Mouse (Mus musculus): ENCODE results near the gene Cypt4. TPM values are rescaled to one million over a fixed set of nuclear protein-coding genes. Genes with fewer than 3 reads are reported as not detected.

The Cypt4 gene
- polyA plus RNA-seq (2012; rRNA removed): not detected in 2 replicates

DNA sequence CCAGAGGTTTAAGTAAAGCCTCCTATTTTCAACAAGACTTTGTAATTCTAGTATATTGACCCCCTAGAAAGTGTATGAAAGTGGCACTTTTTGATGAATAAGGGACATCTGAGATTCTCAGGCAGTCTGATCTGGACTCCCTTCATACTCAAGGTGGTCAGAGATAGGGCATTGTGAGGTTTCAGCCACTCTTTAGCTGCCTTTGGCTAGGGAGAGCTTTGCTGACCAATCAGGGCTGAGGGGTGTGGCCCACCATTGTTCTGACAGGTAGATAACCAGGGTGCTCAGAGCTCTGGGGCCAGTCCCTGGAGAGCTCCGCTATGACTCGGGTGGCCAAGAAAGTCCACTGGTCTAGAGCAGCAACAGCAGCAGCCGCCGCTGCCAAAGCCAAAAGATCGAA, at the start of gene Cypt4:
TSS of gene Cypt4 (plus strand) at position 301 of the 400 bp plus-strand sequence.

Other genes with a start within 250 kb of the Cypt4 start
- gene Dpy19l1, start 122.1 kb upstream of the Cypt4 start, polyA plus RNA-seq (2012; rRNA removed): 27.6 and 37.2 TPM in 2 replicates
- gene Dpy19l2, start 71.1 kb downstream of the Cypt4 start, polyA plus RNA-seq (2012; rRNA removed): 0.02 and 0.12 TPM in 2 replicates
- gene Tbx20, start 149.1 kb downstream of the Cypt4 start, polyA plus RNA-seq (2012; rRNA removed): 1.3 and 2.4 TPM in 2 replicates